Mouse (Mus musculus) embryo, embryonic 10 days (tissue): ENCODE results near the gene Adam22.

Experiments used
- DNase-seq: peaks from one replicate; pipeline ENCODE4 v3.0.0-alpha.2; 2015; ENCODE audit warnings: low spot score

Gene Adam22

DNA sequence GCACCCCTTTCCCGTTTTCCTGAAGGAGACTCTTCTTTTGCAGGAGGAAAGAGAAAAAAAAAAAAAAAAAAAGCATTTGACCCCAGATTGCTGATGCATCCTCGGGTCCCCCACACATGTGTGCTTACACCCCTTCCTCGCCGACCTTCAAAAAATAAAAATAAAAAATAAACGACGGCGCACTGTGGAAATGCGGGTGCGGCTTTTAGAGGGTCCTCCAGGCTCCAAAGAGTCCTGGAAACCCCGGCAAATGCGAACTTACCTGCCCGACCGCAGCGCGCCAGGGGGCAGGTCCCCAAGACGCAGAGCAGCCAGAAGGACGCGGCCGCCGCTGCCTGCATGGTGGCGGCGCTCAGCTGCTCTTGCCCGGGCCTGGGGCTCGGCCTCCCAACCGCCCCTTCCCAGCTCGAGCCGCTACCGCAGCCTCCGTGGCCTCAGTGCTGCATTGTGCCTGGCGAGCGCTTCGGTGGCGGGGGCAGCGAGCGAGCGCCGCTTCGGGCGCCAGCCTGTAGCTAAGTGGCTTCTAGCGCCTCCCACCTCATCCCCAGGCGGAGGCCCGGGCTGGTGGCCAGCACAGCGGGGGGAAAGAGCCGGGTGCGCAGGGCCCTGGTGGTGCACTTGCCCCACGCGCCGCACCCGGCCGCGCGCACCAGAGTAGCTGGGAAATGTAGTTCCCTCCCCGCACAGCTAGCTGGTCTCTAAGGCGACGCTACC is at the start of gene Adam22:
Gene Adam22 (minus strand): TSS at position 547 of the 714 bp plus-strand sequence.
- DNase-seq, result peak; percentile 73

- DNase-seq, result no peak
Observed at GRCm38 (mm10) chr5:8417443-8417842, 49.5 kb upstream of the Adam22 start.

DNA sequence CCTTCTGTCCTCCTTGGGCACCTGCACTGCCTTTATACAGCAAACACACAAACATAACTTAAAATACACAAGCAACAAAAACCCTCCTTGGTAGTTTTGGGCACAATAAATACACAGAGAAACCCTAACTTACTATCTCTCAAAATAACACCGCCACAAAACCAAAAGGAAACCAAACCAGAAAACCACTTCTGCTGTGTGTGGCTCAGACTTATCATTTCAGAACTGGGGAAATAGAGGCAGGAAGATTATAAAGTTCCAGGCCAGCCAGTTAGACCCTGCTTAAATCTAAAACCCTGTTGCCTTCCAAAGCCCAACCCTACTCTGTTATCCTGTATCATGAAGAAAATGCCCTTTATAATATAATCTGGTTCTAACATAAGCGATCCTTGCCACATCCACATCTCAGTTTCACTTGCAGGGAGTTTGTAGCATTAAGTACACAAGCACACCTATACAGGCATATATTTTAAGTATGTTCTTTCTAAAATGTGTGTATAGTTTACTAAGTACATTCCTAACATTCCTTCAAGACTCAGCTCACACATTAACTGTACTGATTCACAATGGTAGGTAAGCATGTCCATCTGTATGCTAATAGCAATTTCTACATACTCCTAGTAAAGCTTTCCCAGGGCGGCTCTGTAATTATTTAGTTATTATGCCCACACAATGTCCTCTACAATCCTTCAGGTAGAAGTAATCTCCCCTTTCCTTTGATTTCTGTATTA is 48.9 kb upstream of the Adam22 start:
- no peak for DNase-seq

DNA sequence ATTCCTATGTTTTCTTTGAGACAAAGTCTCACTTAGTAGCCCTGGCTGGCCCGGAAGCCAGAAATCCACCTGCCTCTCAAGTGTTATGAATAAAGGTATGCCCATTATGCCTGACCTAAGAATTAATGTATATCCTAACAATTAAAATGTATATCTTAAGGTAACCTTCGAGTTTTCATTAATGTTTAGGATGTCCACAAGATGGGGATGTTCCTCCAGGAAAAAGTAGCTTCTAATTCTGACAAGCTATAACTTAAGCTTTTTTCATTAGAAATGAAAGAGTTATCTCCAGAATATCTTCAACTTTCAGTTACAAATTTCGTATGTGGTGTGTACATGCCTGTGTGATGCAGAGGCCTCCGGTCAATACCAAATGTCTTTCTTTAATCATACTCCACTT is 40.8 kb upstream of the Adam22 start:
- no peak for DNase-seq

GRCm38 (mm10) chr5:8397587-8398249 is 29.8 kb upstream of the Adam22 start:
- no peak for DNase-seq

GRCm38 (mm10) chr5:8393891-8394583 is 26.1 kb upstream of the Adam22 start:
- no peak for DNase-seq

GRCm38 (mm10) chr5:8374297-8374906 is 6.4 kb upstream of the Adam22 start:
- no peak for DNase-seq

DNA sequence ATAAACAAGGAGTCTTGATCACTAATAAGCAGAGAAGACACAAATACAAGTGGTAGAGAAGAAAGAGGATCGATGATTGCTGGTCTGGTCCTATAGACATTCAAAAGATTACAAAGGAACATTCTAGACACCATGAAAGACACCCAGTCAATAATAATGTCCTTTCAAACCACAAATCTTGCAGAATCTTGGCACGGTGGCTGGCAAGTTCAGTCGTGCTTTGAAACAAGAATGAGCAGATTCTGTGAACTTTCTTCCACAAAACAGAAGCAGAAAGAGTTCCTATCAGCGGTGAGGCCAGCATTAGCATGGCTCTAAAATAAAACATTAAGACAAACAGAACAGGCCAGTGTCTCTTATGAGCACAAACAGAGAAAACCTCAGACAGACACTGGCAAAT is 5.5 kb upstream of the Adam22 start:
- DNase-seq, result no peak

GRCm38 (mm10) chr5:8368781-8369180 is 821 bp upstream of the Adam22 start:
- DNase-seq, result no peak

- DNase-seq, result no peak
Observed at GRCm38 (mm10) chr5:8368328-8368692, 350 bp upstream of the Adam22 start.

DNA sequence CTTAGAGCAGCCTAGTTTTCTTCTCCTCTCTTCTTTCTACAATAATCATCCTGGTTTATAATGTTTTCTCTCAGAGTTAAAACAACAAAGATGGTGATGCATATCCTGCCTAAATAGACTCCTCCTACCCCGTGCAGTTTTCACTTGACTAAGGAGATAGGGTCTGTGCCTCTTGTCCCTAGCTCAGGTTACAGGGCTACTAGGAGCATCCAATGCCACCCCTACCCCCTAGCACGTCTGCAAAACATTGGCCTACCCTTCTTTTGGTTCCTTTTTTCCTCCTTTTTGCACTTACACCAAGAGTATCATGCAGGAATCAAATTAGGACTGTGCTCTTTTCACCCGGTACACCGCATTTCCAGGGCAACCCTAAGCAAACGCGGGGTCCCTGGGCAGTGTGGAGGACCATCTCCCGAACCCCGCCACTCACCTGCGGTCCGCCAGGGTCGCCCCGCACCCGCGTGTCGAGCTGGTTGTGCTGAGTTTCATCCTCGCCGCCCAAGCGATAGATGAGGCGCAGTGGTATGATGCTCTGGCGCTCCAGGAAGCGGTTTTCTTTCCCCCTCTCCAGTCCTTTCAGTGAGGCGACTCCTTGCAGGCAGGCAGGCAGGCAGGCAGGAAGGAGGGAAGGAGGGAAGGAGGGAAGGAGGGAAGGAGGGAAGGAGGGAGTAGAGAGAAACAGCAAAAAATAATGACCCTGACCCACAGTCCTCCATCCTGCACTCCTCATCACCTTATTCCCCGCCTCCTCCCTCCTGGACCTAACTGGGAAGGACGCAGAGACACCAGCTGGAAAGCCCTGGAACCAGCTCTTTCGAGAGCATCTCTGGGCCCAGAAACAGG is 968 bp downstream of the Adam22 start:
- DNase-seq, result peak; percentile 40

GRCm38 (mm10) chr5:8362361-8362760 is 5.6 kb downstream of the Adam22 start:
- no peak for DNase-seq

GRCm38 (mm10) chr5:8357677-8358076 is 10.3 kb downstream of the Adam22 start:
- no peak for DNase-seq

- peak; percentile 22 for DNase-seq
Observed at GRCm38 (mm10) chr5:8356885-8357651, 10.9 kb downstream of the Adam22 start.

- DNase-seq, result peak; percentile 40
Observed at GRCm38 (mm10) chr5:8356326-8356725, 11.6 kb downstream of the Adam22 start.

- no peak for DNase-seq
Observed at GRCm38 (mm10) chr5:8349557-8349956, 18.4 kb downstream of the Adam22 start.

DNA sequence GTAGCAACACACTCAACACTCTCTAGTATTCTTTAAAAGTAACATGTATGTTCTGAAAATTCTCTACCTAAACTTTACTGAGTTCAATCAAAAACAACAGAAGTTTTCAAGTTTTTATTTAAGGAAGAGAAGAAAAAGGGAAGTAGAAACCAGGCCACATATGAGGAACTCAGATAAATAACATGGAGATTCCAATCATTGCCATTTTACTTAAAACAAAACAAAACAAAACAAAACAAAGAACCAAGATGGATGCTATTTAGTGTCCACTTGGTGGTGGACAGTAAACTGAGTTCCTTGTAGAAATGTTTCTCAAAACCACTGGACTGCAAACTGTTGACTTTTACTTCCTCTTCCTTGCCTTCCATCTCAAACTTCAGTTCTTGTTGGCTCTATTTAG is 21.6 kb downstream of the Adam22 start:
- DNase-seq, result no peak

GRCm38 (mm10) chr5:8343296-8343695 is 24.7 kb downstream of the Adam22 start:
- DNase-seq, result no peak

- no peak for DNase-seq
Observed at GRCm38 (mm10) chr5:8341676-8342075, 26.3 kb downstream of the Adam22 start.

DNA sequence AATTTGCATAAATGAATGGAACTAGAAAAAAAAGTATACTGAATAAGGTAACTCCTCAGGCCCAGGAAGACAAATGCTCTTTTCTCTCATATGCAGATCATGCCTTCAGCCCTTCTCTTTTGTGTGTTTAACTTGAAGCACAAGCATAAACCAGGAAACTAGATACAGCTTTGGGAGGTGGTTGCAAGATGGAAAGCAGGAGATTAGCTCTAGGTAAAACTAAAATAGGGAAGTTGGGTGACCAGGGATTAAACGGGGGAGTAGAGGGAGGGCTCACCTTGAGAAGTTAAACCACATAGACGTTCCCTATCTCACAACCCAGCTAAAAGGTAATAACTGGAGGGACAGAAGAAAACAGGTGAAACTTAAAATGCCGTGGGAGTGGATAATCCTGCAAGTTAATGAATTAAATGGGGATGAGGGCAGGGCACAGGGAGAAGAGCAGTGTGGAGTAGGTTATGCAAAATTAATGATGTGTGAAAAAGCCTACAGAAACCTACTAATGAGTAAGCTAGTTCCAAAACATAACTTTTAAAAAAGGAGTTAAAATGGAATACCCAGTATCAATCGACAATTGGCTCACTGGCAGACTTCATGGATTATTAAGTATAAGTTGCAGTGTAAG is 40.2 kb downstream of the Adam22 start:
- DNase-seq, result no peak
